Mouse (Mus musculus): ENCODE data around the gene Gm10320. TPM values are rescaled to one million over a fixed set of nuclear protein-coding genes. Genes with fewer than 3 reads are reported as not detected.

Gm10320 gene
- polyA plus RNA-seq, 1 experiment from 2014 or later: 1.9 TPM

DNA sequence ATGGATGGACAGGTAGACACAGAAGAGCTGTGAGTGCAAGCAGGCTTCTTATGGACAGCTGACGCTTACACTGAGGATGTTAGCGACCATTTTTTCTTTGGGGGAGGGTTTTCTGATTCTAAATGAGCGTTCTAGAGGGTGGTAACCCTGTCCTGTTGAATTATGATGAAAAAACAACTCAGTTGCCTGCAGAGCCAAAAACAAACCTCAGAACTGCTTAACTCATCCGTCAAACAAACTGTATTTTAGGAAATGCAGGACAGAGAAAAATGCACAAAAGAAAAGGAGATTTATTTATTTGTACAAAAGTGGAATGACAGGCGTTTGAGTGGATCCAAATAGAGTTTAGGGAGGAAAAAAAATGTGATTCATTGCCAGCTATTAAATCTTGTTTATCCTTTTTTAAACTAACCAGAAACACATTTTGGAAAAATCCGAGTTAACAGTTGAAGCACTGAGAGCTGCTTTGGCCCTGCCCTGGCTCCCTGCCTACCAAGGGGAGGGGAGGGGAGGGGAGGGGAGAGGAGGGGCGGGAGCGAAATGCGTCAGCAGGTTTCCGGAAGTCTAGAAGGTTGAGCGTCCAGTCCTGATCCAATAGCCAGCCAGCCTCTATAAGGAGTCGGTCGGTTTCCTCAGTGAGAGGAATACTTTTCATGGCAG is 51.4 kb downstream of the Gm10320 start:
- no peaks in the 10 kb centered on the region for H3K4me1 ChIP-seq (replicated peaks; ENCODE audit: control insufficient read depth, insufficient read depth, low read length)
- no peak for DNase-seq (ENCODE audit: low spot score)
- 46% methylated on average over 13 of the region's 13 CpGs for whole genome bisulfite sequencing

More for the DNA sequence above, 51.4 kb downstream of the Gm10320 start:
- H3K27ac ChIP-seq (ENCODE audit: low read depth, low read length): no peak overlapping the region
- H3K4me3 ChIP-seq (ENCODE audit: low read depth, low read length): no peak overlapping the region
- ATAC-seq (replicated peaks; ENCODE audit: low FRiP score): no peak
- H3K9ac ChIP-seq (ENCODE audit: low read depth, low read length): no peak overlapping the region
- no peak overlapping the region for H3K4me2 ChIP-seq
- H3K27me3 ChIP-seq (replicated peaks; ENCODE audit: control insufficient read depth, insufficient read depth, low read length): no peaks in the 10 kb centered on the region
- no peaks in the 10 kb centered on the region for H3K36me3 ChIP-seq (ENCODE audit: control insufficient read depth, insufficient read depth, low read length)
- no peaks in the 10 kb centered on the region for H3K9me3 ChIP-seq (ENCODE audit: control insufficient read depth, low read length)

Other genes with a start within 250 kb of the Gm10320 start
- gene Utp15, start 229.0 kb downstream of the Gm10320 start, polyA plus RNA-seq (2014; fragmentation: Nextera tagmentation; extraction: Ambion mirVana): 46.1 and 49.9 TPM in 2 replicates
- gene Ankra2, start 228.9 kb downstream of the Gm10320 start, polyA plus RNA-seq (2014; fragmentation: Nextera tagmentation; extraction: Ambion mirVana): 19.4 and 20.2 TPM in 2 replicates
- gene Gm21976, start 212.1 kb downstream of the Gm10320 start, polyA plus RNA-seq (2014; fragmentation: Nextera tagmentation; extraction: Ambion mirVana): not detected in 2 replicates
- gene Btf3, start 175.0 kb downstream of the Gm10320 start, polyA plus RNA-seq (2014; fragmentation: Nextera tagmentation; extraction: Ambion mirVana): 879 and 893 TPM in 2 replicates
- 0.05 TPM in 1 of 2 replicates, not detected in the other for gene Foxd1, start 137.8 kb downstream of the Gm10320 start, polyA plus RNA-seq (2014; fragmentation: Nextera tagmentation; extraction: Ambion mirVana)
- not detected in 2 replicates for gene Tmem174, start 145.4 kb upstream of the Gm10320 start, polyA plus RNA-seq (2014; fragmentation: Nextera tagmentation; extraction: Ambion mirVana)
- gene Tmem171, start 202.8 kb upstream of the Gm10320 start, polyA plus RNA-seq (2014; fragmentation: Nextera tagmentation; extraction: Ambion mirVana): 0.19 TPM in 1 of 2 replicates, not detected in the other

All from liver, embryonic 11.5 days (tissue).